Mouse (Mus musculus): ENCODE measurements around the gene Gm45062. TPM values are rescaled to one million over a fixed set of nuclear protein-coding genes. Genes with fewer than 3 reads are reported as not detected.

Gene Gm45062
- polyA plus RNA-seq, 1 experiment from 2014 or later = 6.9 TPM

DNA sequence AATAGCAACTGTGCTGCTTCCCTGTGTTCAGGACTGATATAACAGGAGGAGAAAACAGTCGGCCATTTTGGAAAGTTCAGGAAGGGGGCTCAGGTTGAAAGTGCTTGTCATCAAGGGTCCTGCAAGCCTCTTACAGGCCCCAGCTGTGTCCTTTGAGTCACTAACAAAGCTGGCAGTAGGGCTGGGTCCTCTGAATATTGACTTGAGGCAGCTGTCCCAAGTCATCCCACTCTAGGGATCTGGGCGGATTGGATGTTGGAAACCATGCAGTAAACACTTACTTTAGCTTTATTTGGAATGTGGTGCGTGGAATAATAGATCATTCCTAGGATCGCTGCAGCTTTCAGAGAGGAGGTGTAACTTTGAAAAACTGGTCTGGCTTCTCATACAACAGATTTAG lies 215.6 kb downstream of the Gm45062 start:
- Histone ChIP-seq H3K4me3 (no peak overlapping the region), H3K27ac (replicated peaks) (no peak overlapping the region), H3K36me3 (replicated peaks) (no peaks in the 10 kb centered on the region), H3K4me1 (peaks cover 9% of the 10 kb centered on the region), H3K9me3 (no peaks in the 10 kb centered on the region), H3K27me3 (replicated peaks; ENCODE audit: low read depth, poor library complexity, severe bottlenecking) (no peaks in the 10 kb centered on the region)
- DNase-seq (ENCODE audit: low spot score) = no peak
- WGBS = 91% methylated on average over 4 of the region's 4 CpGs

DNA sequence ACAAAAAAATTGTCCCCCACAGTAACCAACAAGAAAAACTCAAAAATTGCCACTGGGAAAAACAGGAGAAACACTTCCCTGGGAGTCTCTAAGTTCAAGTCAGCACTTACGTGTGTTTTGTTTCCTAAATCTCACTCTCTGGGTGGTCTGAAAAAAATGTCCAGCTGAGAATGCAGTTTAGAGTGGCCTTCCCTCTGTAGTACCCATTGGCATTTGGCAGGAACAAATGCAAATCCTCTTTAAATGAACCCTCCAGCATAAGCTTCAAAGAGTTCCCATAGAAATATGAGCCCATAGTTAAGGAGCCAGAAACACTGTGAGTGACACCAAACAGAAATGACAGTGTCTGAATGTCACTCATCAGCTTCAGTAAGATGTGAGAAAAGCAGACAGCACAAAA lies 219.9 kb downstream of the Gm45062 start:
- Histone ChIP-seq H3K9me3 (no peaks in the 10 kb centered on the region), H3K36me3 (replicated peaks) (no peaks in the 10 kb centered on the region), H3K4me3 (no peak overlapping the region), H3K27ac (replicated peaks) (no peak overlapping the region), H3K4me1 (peaks cover 9% of the 10 kb centered on the region), H3K27me3 (replicated peaks; ENCODE audit: low read depth, poor library complexity, severe bottlenecking) (no peaks in the 10 kb centered on the region)
- 33% methylated on average over 1 of the region's 1 CpGs for WGBS
- no peak for DNase-seq (ENCODE audit: low spot score)

DNA sequence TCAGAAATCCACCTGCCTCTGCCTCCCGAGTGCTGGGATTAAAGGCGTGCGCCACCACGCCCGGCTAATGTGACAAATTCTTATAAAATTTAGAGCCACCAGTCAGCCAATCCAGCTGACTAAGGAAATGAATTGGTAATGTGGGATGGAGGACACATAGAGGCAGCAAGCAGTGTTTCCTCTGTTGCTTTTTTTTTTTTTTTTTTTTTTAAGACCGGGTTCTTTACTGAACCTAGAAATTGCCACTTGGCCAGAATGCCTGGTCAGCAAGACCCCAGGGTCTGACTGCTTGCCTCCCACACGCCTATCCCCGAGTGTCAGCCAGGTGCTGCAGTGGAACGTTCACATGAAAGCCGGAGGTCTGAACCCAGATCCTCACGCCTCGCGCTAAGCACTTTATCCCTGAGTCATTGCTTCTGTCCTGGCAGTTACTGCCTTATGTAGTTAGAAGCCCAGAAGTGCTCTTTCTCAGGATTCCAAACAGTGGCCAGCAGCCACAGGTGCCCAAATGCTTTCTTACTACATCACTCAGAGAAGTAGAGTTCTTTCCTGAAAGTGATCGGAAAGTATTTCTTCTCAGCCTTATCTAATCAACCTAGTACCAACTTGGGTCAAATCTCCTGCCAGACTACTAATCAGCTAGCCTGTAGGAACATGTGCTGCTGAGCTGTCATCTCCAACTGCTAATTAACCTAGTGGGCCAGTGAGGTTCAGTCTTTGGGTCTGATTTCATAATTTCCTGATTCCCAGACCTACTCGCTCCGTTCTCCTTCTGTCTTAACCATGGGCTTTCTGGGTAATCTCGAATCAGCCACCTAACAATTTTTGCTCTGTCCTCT lies 225.4 kb downstream of the Gm45062 start:
- no peaks in the 10 kb centered on the region for H3K9me3 ChIP-seq

DNA sequence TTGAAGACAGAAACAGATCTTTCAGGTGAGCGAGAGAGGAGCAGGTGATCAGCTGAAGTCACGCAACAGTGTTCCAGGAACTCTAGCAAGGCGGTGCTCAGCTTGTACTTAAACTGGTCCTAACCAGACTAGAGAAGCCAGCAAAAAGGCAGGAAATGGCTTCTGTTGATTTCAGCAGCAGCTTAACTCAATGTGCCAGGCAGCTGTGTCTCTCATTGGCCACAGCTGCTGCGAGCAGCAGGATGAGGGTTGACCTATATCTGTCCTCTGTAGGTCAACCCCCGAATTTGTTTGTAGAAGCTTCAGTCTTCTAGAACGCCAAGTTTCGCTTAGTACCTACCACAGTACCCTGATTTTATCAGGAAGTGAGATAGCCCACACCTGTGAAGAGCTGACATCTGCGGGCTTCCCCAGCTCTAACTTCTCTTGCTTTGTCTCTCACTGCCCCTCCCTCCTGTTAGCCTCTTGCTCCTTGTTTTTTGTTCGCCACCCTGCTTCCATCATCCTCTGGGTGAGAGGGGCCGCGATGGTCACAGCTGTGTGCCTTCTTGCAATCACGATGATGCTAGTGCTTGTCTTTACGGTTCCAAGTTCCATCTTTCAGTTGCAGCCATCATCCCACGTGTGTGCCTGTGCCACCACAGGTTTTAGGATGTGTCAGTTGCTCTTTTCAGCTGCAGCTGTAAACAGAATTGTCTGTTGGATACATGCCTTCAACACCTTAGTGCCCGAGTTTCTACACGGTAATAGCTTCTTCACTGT lies 226.3 kb downstream of the Gm45062 start:
- Histone ChIP-seq H3K4me3 (no peak overlapping the region), H3K27me3 (replicated peaks; ENCODE audit: low read depth, poor library complexity, severe bottlenecking) (no peaks in the 10 kb centered on the region), H3K36me3 (replicated peaks) (no peaks in the 10 kb centered on the region), H3K27ac (replicated peaks) (no peak overlapping the region), H3K9me3 (no peaks in the 10 kb centered on the region), H3K4me1 (peaks cover 6% of the 10 kb centered on the region; the same call in 1 of the 2 replicates)
- 85% methylated on average over 16 of the region's 16 CpGs for WGBS
- DNase-seq (ENCODE audit: low spot score) = no peak

More for the DNA sequence above, 225.4 kb downstream of the Gm45062 start:
- Histone ChIP-seq H3K27ac (replicated peaks) (no peak overlapping the region), H3K36me3 (replicated peaks) (no peaks in the 10 kb centered on the region), H3K4me1 (peaks cover 6% of the 10 kb centered on the region; the same call in 1 of the 2 replicates), H3K27me3 (replicated peaks; ENCODE audit: low read depth, poor library complexity, severe bottlenecking) (no peaks in the 10 kb centered on the region), H3K4me3 (no peak overlapping the region)
- WGBS = 92% methylated on average over 17 of the region's 17 CpGs
- no peak for DNase-seq (ENCODE audit: low spot score)

DNA sequence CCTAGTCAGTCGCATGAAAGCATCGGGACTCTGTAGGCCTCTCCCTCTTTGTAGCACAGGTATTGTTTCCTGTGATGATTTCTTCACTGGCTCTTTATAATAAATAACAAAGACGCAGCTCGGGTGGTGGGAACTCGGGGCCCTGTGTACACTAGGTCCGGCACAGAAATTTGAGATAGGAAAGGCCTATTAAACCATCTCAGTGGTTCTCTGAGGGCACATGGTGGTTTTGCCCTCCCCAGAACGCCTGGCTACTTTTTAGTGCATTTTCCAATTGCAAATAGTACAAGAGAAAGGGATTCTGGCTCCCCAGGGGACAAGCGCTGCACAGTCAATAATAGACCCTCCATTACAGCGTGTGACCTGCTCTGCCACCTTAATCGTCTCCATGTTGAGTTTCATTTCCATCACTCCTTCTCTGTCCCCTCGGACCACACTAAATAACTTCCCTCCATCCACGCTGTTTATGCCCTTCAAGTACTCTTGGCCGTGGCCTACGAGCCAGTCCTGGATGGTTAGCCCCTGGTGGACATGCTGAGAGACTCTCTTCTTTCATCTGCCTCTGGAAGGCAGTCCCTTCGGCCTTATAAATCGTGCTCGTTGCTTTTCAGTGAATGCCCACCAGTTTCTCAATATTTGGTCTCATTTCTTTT lies 227.3 kb downstream of the Gm45062 start:
- peaks cover 6% of the 10 kb centered on the region; the same call in 1 of the 2 replicates for H3K4me1 ChIP-seq
- H3K4me3 ChIP-seq = no peak overlapping the region
- no peaks in the 10 kb centered on the region for H3K27me3 ChIP-seq (replicated peaks; ENCODE audit: low read depth, poor library complexity, severe bottlenecking)
- H3K27ac ChIP-seq (replicated peaks) = no peak overlapping the region
- WGBS = 82% methylated on average over 17 of the region's 17 CpGs
- no peaks in the 10 kb centered on the region for H3K36me3 ChIP-seq (replicated peaks)
- no peaks in the 10 kb centered on the region for H3K9me3 ChIP-seq
- DNase-seq (ENCODE audit: low spot score) = no peak

DNA sequence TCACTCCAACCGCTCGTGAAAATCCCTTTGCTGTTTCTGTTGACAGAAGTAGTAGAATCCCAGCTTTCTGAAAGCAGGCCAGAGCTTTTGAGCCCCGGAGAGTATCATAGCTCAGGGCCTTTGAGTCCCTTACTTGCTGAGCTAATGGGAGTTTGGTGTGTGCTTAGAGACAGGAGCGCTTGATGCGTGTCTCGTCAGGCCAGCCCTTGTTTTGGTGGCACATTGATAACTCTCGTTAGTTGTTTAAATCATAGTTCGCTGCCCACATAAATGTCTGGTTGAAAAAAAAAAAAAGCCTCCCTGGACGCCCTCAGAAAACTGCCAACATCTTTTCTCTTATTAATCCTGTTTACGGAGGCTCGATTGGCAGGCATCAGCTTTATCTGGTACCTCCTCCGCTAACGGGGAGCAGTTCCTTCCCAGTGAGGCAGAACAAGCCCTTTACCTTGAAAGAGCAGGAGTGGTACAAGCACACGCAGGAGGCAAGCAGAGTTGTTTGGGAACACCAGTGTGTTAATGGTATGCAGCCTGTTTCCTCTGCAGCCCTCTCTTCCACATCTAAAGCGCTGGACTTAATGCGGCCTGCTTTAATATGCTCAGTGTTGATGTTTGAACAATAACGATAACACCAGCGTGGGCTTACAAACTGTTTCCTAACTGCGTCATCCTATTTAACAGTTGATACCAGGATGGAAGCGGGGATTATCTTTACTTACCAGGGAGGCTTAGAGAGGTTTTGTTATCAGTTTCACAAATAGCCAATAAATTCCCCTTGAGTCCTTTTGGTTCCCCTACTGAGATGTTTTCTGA lies 228.0 kb downstream of the Gm45062 start:
- H3K36me3 ChIP-seq (replicated peaks) = no peaks in the 10 kb centered on the region
- H3K27me3 ChIP-seq (replicated peaks; ENCODE audit: low read depth, poor library complexity, severe bottlenecking) = no peaks in the 10 kb centered on the region
- DNase-seq (ENCODE audit: low spot score) = no peak
- H3K27ac ChIP-seq (replicated peaks) = no peak overlapping the region
- peaks cover 6% of the 10 kb centered on the region; the same call in 1 of the 2 replicates for H3K4me1 ChIP-seq
- H3K9me3 ChIP-seq = no peaks in the 10 kb centered on the region
- H3K4me3 ChIP-seq = no peak overlapping the region
- WGBS = 69% methylated on average over 20 of the region's 20 CpGs

DNA sequence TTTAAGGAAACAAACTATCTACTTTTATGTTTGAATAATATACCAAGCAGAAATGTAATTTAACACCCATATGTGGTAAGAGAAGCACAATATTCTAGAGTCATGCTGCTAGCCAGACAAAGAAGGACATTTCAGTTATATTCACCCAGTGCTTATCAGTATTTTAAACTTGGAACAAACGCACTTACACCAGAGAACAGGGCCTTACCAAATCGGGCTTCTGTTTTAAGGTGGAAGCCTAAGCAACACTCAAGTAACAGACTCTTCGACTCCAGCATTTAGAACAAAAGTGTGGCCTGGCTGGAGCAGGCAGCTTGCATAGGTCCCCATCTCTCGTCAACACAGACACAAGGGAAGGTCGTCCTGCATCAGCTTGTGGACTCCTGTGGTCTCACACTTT lies 229.0 kb downstream of the Gm45062 start:
- Histone ChIP-seq H3K27ac (replicated peaks) (no peak overlapping the region), H3K4me3 (no peak overlapping the region), H3K9me3 (no peaks in the 10 kb centered on the region), H3K4me1 (peaks cover 6% of the 10 kb centered on the region; the same call in 1 of the 2 replicates), H3K36me3 (replicated peaks) (no peaks in the 10 kb centered on the region), H3K27me3 (replicated peaks; ENCODE audit: low read depth, poor library complexity, severe bottlenecking) (no peaks in the 10 kb centered on the region)
- 71% methylated on average over 5 of the region's 5 CpGs for WGBS
- DNase-seq (ENCODE audit: low spot score) = no peak

DNA sequence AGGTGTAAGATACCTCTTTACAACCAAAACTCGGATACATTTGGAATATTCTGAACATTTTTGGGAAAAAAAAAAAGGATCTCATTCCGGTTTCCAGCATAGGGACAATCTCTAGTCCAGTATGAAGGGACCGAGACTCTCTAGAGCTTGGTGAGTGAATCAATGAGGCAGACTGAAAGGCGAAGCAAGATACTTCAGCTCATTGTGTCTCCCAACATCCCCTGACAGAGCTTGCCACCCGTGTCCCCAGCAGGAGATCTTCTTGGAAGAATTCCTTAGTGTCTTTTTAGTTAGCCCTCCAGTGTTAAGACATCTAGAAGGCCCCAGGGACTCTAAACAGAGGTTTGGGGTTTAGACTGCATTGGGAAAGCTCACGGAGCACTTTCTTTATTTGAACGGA lies 230.0 kb downstream of the Gm45062 start:
- no peak for DNase-seq (ENCODE audit: low spot score)
- H3K4me1 ChIP-seq = peaks cover 6% of the 10 kb centered on the region; the same call in 1 of the 2 replicates
- 74% methylated on average over 7 of the region's 7 CpGs for WGBS

DNA sequence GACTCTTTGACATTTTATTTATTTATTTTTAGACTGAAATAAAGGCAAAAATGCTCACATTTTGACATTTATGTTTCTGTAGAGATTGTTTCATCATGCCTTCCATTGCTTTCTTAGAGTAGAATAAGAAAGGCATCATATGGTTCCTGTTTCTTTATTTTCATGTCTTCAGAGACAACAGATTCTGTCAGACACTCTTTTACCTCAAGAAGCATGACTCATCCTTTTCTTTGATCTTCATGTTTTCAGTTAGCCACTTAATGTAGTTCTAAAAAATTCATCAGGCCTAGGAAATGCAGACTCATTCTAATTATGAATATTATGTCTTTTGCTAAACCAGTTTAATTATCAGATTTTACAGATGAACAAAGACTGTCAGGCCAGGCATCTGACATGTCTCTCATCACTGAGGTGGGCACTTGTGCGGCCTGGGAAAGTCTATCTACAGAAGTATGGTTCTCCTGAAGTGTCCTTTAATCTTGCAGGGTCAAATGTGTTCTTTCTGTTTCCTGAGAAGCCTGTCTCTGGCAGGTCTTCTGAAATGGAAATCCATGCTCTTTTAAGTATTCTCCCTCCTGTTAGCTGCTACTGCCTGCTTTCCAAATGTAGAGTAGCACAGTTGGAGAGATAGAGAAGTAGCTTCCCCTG lies 230.8 kb downstream of the Gm45062 start:
- WGBS = 86% methylated on average over 1 of the region's 1 CpGs
- no peaks in the 10 kb centered on the region for H3K9me3 ChIP-seq

More for the DNA sequence above, 230.0 kb downstream of the Gm45062 start:
- Histone ChIP-seq H3K27ac (replicated peaks) (no peak overlapping the region), H3K9me3 (no peaks in the 10 kb centered on the region), H3K27me3 (replicated peaks; ENCODE audit: low read depth, poor library complexity, severe bottlenecking) (no peaks in the 10 kb centered on the region), H3K4me3 (no peak overlapping the region), H3K36me3 (replicated peaks) (no peaks in the 10 kb centered on the region)

DNA sequence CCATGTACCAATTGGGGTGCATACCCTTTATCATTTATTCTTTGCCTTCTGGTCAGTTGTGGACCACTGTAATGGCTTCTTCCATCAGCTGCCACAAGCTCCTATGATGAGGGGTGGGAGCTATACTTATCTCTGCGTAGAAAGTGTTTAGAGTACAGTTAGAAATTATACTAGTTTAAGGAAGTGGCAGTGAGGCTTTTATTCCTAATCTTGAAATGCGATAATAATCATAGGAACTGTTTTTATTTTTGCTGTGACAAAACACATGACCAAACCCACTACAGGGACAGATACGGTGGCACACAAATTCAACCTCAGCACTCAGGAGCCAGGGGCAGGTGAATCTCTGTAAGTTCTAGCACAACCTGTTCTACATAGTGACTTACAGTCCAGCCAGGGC lies 233.0 kb downstream of the Gm45062 start:
- H3K27me3 ChIP-seq (replicated peaks; ENCODE audit: low read depth, poor library complexity, severe bottlenecking) = no peaks in the 10 kb centered on the region
- no peak overlapping the region for H3K4me3 ChIP-seq
- H3K9me3 ChIP-seq = no peaks in the 10 kb centered on the region
- no peaks in the 10 kb centered on the region for H3K4me1 ChIP-seq
- 88% methylated on average over 3 of the region's 3 CpGs for WGBS
- no peaks in the 10 kb centered on the region for H3K36me3 ChIP-seq (replicated peaks)
- no peak overlapping the region for H3K27ac ChIP-seq (replicated peaks)
- no peak for DNase-seq (ENCODE audit: low spot score)

More for the DNA sequence above, 230.8 kb downstream of the Gm45062 start:
- Histone ChIP-seq H3K27ac (replicated peaks) (no peak overlapping the region), H3K36me3 (replicated peaks) (no peaks in the 10 kb centered on the region), H3K4me3 (no peak overlapping the region), H3K27me3 (replicated peaks; ENCODE audit: low read depth, poor library complexity, severe bottlenecking) (no peaks in the 10 kb centered on the region), H3K4me1 (peaks cover 6% of the 10 kb centered on the region; the same call in 1 of the 2 replicates)
- no peak for DNase-seq (ENCODE audit: low spot score)

DNA sequence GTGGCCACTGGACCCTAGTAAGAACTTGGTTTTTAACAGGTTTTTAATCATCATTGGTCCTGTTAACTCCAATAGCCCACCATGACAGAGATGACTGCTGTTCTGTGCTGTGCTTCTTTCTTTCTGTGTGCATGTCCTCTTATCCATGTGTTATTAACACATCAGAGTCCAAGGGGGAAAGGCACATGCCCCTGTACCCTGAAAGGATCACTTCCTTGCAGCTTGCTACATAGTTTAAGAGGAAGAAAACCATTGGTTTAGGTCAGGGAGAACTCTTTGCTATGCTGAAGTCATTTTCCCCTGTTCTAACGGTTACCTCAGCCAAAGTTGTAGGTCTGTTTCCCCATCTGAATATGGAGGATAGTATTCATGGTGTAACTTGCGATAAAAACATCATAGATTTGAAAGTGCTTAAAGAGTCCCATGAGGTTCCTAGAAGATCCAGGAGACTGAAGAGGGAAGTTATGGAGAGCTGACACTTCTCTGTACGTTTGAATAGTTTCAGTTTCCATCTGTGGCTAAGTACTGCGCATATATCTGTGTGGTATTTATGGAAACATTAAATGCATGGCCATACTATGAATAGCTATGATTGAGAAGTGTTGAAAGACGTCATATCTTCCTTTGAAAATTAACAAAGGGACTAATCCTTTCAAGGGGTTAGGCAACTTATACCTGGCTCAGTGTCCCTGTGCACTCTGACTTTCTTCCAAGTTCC lies 236.0 kb downstream of the Gm45062 start:
- no peaks in the 10 kb centered on the region for H3K9me3 ChIP-seq
- H3K4me1 ChIP-seq = no peaks in the 10 kb centered on the region
- H3K27me3 ChIP-seq (replicated peaks; ENCODE audit: low read depth, poor library complexity, severe bottlenecking) = no peaks in the 10 kb centered on the region
- H3K4me3 ChIP-seq = no peak overlapping the region
- DNase-seq (ENCODE audit: low spot score) = no peak
- WGBS = 86% methylated on average over 5 of the region's 5 CpGs
- no peak overlapping the region for H3K27ac ChIP-seq (replicated peaks)
- no peaks in the 10 kb centered on the region for H3K36me3 ChIP-seq (replicated peaks)

Measured in embryonic facial prominence, embryonic 10.5 days (tissue).